Mouse (Mus musculus) heart, embryonic 13.5 days (tissue): ENCODE measurements at regions not wholly inside any gene's neighbourhood (a gene's known extent, or its start where the extent isn't known, plus 50 kb on each side); places are given as distances from the start of the nearest gene placed in this dataset.

ENCODE experiments used
- ATAC-seq: fragments of 200-750 bp; cut with Nextera tagmentation; 2 replicates; pipeline ENCODE4 v1.8.0; 2017; ENCODE audit warnings: moderate TSS enrichment; ENCODE audit not compliant: insufficient number of reproducible peaks, low FRiP score, low TSS enrichment; ENCODE audit errors: extremely low read depth
- H3K27ac ChIP-seq: fragments of 300-500 bp; sonication (generic); replicated peaks from 2 replicates; pipeline ENCODE4 v1.5.1; 2015; ENCODE audit warnings: moderate library complexity, mild to moderate bottlenecking, inconsistent platforms
- H3K27me3 ChIP-seq: fragments of 300-500 bp; sonication (generic); replicated peaks from 2 replicates; pipeline ENCODE4 v1.6.1; 2015; ENCODE audit warnings: mild to moderate bottlenecking, inconsistent platforms
- H3K36me3 ChIP-seq: fragments of 300-500 bp; sonication (generic); 2 replicates; pipeline ENCODE4 v1.6.1; 2015; ENCODE audit warnings: mild to moderate bottlenecking, inconsistent platforms
- H3K4me1 ChIP-seq: fragments of 300-500 bp; sonication (generic); 2 replicates; pipeline ENCODE4 v1.6.1; 2015; ENCODE audit warnings: inconsistent platforms
- H3K4me2 ChIP-seq: fragments of 300-500 bp; sonication (generic); 2 replicates; pipeline ENCODE4 v1.6.1; 2015; ENCODE audit warnings: inconsistent platforms, mild to moderate bottlenecking, moderate library complexity
- H3K4me3 ChIP-seq: fragments of 300-500 bp; sonication (generic); 2 replicates; pipeline ENCODE4 v1.5.1; 2015; ENCODE audit warnings: moderate library complexity, mild to moderate bottlenecking, inconsistent platforms
- H3K9ac ChIP-seq: fragments of 300-500 bp; sonication (generic); 2 replicates; pipeline ENCODE4 v1.6.1; 2015; ENCODE audit warnings: inconsistent platforms, mild to moderate bottlenecking, moderate library complexity
- H3K9me3 ChIP-seq: fragments of 300-500 bp; sonication (generic); 2 replicates; pipeline ENCODE4 v1.6.1; 2016; ENCODE audit warnings: inconsistent platforms
- WGBS: fragments of 180-500 bp; shearing (Covaris S2); methylation state at CpG from one replicate; pipeline ENCODE4 v1.1.7; 2015; ENCODE audit warnings: mixed read lengths; 5-methylcytosine and 5-hydroxymethylcytosine counted together

- H3K36me3 ChIP-seq, result no peaks in the 10 kb centered on the region
- H3K27me3 ChIP-seq, result no peaks in the 10 kb centered on the region
- H3K4me2 ChIP-seq, result no peak overlapping the region
- no peak overlapping the region for H3K9ac ChIP-seq
- no peaks in the 10 kb centered on the region for H3K9me3 ChIP-seq
- WGBS, result 86% methylated on average over 1 of the region's 1 CpGs
- no peak overlapping the region for H3K27ac ChIP-seq
- no peak overlapping the region for H3K4me3 ChIP-seq
- no peak for ATAC-seq
- no peaks in the 10 kb centered on the region for H3K4me1 ChIP-seq
Measured at GRCm38 (mm10) chr1:77220322-77220590, 294.6 kb downstream of the Epha4 start.

DNA sequence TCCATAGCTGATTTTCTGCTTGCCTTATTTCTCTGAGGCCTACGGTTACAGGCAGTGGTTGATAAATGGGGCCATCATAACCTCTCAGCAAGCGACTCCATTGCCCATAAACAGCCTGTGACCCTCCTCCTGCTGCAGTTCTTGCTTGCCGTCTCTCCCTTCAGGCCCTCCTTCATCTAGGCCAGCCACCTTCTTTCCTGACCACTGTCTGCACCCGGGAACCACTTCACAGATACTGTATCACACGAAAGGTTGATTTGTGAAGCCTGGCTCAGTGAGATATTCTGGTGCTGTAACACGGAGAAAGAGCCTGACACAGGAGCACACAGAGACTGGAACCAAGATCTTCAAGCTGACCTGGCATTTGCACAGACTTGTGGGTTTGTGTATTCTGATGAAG, 294.1 kb downstream of the Epha4 start:
- Histone ChIP-seq H3K4me3 (no peak overlapping the region), H3K9ac (no peak overlapping the region), H3K9me3 (no peaks in the 10 kb centered on the region), H3K27ac (no peak overlapping the region), H3K27me3 (no peaks in the 10 kb centered on the region), H3K4me2 (no peak overlapping the region), H3K4me1 (no peaks in the 10 kb centered on the region), H3K36me3 (no peaks in the 10 kb centered on the region)
- no peak for ATAC-seq
- WGBS, result 47% methylated on average over 6 of the region's 6 CpGs

GRCm38 (mm10) chr1:77221900-77222299, 293.0 kb downstream of the Epha4 start:
- H3K9me3 ChIP-seq, result no peaks in the 10 kb centered on the region
- peaks cover 6% of the 10 kb centered on the region for H3K4me1 ChIP-seq
- H3K9ac ChIP-seq, result no peak overlapping the region
- WGBS, result 84% methylated on average over 2 of the region's 2 CpGs
- no peaks in the 10 kb centered on the region for H3K27me3 ChIP-seq
- H3K27ac ChIP-seq, result no peak overlapping the region
- no peaks in the 10 kb centered on the region for H3K36me3 ChIP-seq
- no peak for ATAC-seq
- H3K4me3 ChIP-seq, result no peak overlapping the region
- no peak overlapping the region for H3K4me2 ChIP-seq

DNA sequence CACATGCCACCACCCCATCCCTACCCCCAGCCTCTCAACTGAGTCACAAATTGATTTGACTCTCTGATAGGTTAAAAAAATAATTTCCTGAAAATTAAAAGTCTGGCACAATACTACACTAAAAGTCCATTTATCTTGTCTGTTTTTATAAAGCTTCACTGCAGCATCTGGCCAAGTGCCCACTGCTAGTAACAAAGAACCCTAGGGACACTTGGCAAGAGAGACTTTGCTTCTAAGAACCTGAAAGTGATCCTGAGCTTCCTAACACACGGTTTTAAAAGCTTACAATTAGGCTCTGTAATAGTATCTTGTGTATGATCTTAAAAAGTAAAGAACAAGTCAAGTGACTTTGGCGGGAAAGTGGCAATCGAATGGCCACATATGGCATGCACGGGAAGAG, 288.3 kb downstream of the Epha4 start:
- Histone ChIP-seq H3K36me3 (no peaks in the 10 kb centered on the region), H3K27me3 (no peaks in the 10 kb centered on the region), H3K27ac (peak overlapping the region; percentile 39; the same call in 1 of the 2 replicates), H3K4me3 (no peak overlapping the region), H3K9ac (no peak overlapping the region), H3K4me2 (peak overlapping the region; percentile 58), H3K9me3 (peaks cover 7% of the 10 kb centered on the region; the same call in 1 of the 2 replicates), H3K4me1 (peaks cover 19% of the 10 kb centered on the region)
- no peak for ATAC-seq
- 27% methylated on average over 4 of the region's 4 CpGs for WGBS

- H3K4me2 ChIP-seq, result peak overlapping the region; percentile 58
- no peaks in the 10 kb centered on the region for H3K36me3 ChIP-seq
- H3K27me3 ChIP-seq, result no peaks in the 10 kb centered on the region
- H3K4me3 ChIP-seq, result peak overlapping the region; percentile 6; the same call in 1 of the 2 replicates
- 7% methylated on average over 12 of the region's 12 CpGs for WGBS
- H3K4me1 ChIP-seq, result peaks cover 19% of the 10 kb centered on the region
- H3K9ac ChIP-seq, result no peak overlapping the region
- ATAC-seq, result no peak
- H3K9me3 ChIP-seq, result peaks cover 7% of the 10 kb centered on the region; the same call in 1 of the 2 replicates
- H3K27ac ChIP-seq, result peak overlapping the region; percentile 39; the same call in 1 of the 2 replicates
Measured at GRCm38 (mm10) chr1:77226991-77227515, 287.8 kb downstream of the Epha4 start.

DNA sequence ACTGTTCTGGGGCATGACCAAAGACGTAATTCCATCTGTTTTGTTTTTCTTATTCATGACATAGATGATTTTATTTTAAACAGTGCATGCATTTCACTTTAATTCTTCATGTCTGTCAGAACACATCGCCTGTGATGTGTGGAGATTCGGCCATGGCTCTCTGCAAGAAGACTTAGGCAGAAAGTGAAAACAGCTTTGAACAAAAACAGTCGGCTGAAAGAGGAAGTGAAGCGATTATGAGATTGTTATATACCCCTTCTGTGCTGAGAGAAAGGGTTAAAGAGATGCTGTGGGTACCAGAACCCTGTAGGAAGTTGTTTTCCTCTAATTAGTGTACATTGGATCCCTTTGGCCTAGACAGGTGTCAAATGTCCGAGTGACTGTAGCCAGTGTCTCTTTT, 287.1 kb downstream of the Epha4 start:
- no peak overlapping the region for H3K4me3 ChIP-seq
- H3K36me3 ChIP-seq, result no peaks in the 10 kb centered on the region
- H3K4me2 ChIP-seq, result no peak overlapping the region
- 63% methylated on average over 6 of the region's 6 CpGs for WGBS
- peaks cover 19% of the 10 kb centered on the region for H3K4me1 ChIP-seq
- H3K27me3 ChIP-seq, result no peaks in the 10 kb centered on the region
- ATAC-seq, result no peak
- no peak overlapping the region for H3K27ac ChIP-seq
- H3K9ac ChIP-seq, result no peak overlapping the region
- H3K9me3 ChIP-seq, result peaks cover 7% of the 10 kb centered on the region; the same call in 1 of the 2 replicates

DNA sequence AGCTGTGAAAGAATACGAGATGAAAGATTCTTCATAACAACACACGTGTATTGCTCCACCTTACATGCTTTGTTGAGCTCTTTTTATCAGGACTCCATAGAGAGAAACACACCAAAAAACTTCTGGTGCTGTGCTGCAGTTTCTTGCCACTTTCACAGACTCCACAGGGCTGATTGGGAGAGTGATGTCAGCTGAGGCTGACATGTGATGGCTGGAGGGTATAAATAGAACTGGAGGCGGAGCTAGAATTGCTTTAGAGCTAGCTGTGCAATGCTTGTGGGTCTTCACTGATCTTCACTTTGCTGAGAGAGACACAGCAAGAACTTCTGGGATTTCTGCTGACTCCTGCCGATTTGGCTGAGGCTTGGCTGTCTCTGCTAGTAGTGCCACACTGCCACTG, 285.3 kb downstream of the Epha4 start:
- no peak for ATAC-seq
- H3K4me3 ChIP-seq, result no peak overlapping the region
- H3K4me1 ChIP-seq, result peaks cover 19% of the 10 kb centered on the region
- no peaks in the 10 kb centered on the region for H3K36me3 ChIP-seq
- no peak overlapping the region for H3K4me2 ChIP-seq
- 68% methylated on average over 4 of the region's 4 CpGs for WGBS
- H3K9me3 ChIP-seq, result peaks cover 7% of the 10 kb centered on the region; the same call in 1 of the 2 replicates
- H3K9ac ChIP-seq, result no peak overlapping the region
- no peaks in the 10 kb centered on the region for H3K27me3 ChIP-seq
- H3K27ac ChIP-seq, result no peak overlapping the region; the same call in 1 of the 2 replicates

DNA sequence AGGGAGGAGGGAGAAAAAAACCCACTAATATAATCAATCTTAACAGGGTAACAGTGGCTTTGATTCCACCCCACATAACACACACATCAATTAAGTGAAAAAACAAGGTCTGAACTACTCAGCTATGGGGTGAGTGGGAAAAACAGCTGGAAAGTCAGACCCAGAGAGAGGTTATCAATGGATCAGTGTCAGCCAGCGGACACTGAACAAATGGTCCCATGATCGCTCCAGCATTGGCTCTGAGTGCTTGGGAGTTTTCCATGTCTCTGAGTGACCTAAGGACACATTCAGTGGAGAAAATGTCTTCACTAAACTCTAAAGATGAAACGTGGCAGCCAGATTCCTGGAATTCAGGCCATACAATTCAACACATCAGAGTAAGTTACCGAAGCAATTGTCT, 281.9 kb downstream of the Epha4 start:
- Histone ChIP-seq H3K27ac (no peak overlapping the region), H3K9me3 (peaks cover 7% of the 10 kb centered on the region; the same call in 1 of the 2 replicates), H3K4me1 (peaks cover 7% of the 10 kb centered on the region), H3K9ac (no peak overlapping the region), H3K4me2 (no peak overlapping the region), H3K4me3 (no peak overlapping the region), H3K27me3 (no peaks in the 10 kb centered on the region), H3K36me3 (no peaks in the 10 kb centered on the region)
- 56% methylated on average over 4 of the region's 4 CpGs for WGBS
- ATAC-seq, result no peak

DNA sequence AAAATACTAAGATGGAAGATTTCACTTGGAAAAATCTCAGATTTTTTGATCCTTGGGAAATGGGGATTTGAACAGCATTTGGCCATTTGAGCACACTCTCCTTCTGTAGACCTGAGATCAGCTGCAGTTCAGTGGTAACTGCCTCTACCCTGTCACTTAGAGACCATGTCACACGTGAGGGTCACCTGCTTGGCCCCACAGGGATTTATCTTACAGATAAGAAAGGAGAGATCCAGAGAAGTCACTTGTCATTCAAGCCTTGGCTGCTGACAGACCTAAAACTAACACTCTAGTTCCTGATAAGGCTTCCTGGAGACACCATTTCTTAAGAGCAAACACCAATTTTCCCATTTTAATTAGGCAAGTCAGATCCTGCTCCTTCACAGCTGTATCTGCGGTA, 270.2 kb downstream of the Epha4 start:
- Histone ChIP-seq H3K9me3 (no peaks in the 10 kb centered on the region), H3K36me3 (no peaks in the 10 kb centered on the region), H3K27me3 (no peaks in the 10 kb centered on the region), H3K4me3 (no peak overlapping the region), H3K27ac (no peak overlapping the region), H3K9ac (no peak overlapping the region), H3K4me2 (peak overlapping the region; percentile 25), H3K4me1 (peaks cover 18% of the 10 kb centered on the region)
- no peak for ATAC-seq
- WGBS, result 3% methylated on average over 2 of the region's 2 CpGs

DNA sequence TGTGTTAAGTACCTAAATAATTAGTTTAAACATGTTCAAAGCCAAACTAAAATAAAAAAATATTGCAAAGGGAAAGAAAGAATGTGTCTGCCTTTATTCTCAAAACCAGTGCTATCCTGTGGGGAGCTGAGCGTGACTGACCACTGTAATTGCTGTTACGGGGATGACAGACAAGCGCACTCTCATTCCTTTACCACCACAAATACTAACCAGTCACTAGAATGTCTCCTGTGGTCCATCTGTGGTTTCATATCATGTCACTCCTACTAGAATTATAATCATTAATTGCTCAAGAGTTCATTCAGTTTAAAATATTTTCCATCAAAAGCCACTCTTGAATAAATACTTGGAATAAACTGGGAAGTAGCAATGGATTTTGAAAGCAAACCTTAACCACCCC, 268.8 kb downstream of the Epha4 start:
- 83% methylated on average over 3 of the region's 3 CpGs for WGBS
- Histone ChIP-seq H3K4me3 (no peak overlapping the region), H3K27me3 (no peaks in the 10 kb centered on the region), H3K4me2 (no peak overlapping the region), H3K4me1 (peaks cover 18% of the 10 kb centered on the region), H3K9me3 (no peaks in the 10 kb centered on the region), H3K36me3 (no peaks in the 10 kb centered on the region), H3K9ac (no peak overlapping the region), H3K27ac (no peak overlapping the region)
- no peak for ATAC-seq

GRCm38 (mm10) chr1:77254276-77254675, 260.6 kb downstream of the Epha4 start:
- no peaks in the 10 kb centered on the region for H3K36me3 ChIP-seq
- no peaks in the 10 kb centered on the region for H3K27me3 ChIP-seq
- no peak overlapping the region for H3K4me2 ChIP-seq
- no peak overlapping the region for H3K4me3 ChIP-seq
- no peak overlapping the region for H3K9ac ChIP-seq
- no peak for ATAC-seq
- no peaks in the 10 kb centered on the region for H3K9me3 ChIP-seq
- H3K4me1 ChIP-seq, result peaks cover 11% of the 10 kb centered on the region; the same call in 1 of the 2 replicates
- 73% methylated on average over 6 of the region's 6 CpGs for WGBS
- no peak overlapping the region for H3K27ac ChIP-seq

GRCm38 (mm10) chr1:77256115-77256842, 258.6 kb downstream of the Epha4 start:
- 75% methylated on average over 14 of the region's 14 CpGs for WGBS

More at GRCm38 (mm10) chr1:77256115-77256842, 258.6 kb downstream of the Epha4 start:
- H3K4me3 ChIP-seq, result no peak overlapping the region
- no peaks in the 10 kb centered on the region for H3K36me3 ChIP-seq
- H3K4me1 ChIP-seq, result peaks cover 11% of the 10 kb centered on the region; the same call in 1 of the 2 replicates
- H3K4me2 ChIP-seq, result no peak overlapping the region
- no peaks in the 10 kb centered on the region for H3K9me3 ChIP-seq
- no peak overlapping the region for H3K9ac ChIP-seq
- no peak overlapping the region for H3K27ac ChIP-seq
- H3K27me3 ChIP-seq, result no peaks in the 10 kb centered on the region
- ATAC-seq, result no peak
